Mouse (Mus musculus): ENCODE measurements around the gene Hk2.

Gene Hk2

GRCm38 (mm10) chr6:82774321-82774764 is at the start of gene Hk2:
Gene Hk2 (minus strand): TSS chr6:82774454.
- peak; percentile 86 for DNase-seq (ENCODE audit: low read depth, low spot score)

GRCm38 (mm10) chr6:82821758-82822253 is 47.6 kb upstream of the Hk2 start:
- DNase-seq (ENCODE audit: low read depth, low spot score) = peak; percentile 39

DNA sequence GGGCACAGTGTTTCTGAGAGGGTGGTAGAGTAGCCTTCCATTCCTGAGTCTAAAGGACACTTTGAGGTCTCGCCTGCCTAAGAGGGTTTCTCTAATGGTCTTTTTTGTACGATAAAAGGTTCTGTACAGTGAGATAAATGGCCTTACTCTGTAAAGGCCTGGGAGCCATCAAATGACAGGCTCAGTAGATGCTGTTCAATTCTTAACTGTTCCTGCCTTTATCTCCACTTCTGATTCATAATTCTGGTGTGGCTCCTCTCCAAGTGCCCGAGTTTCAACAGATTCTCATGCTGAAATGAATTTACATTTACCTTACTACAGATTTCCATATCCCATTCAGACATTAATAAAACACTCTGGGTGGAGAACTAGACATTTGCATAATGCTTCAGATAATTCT is 46.5 kb upstream of the Hk2 start:
- no peak for DNase-seq (ENCODE audit: low read depth, low spot score)

DNA sequence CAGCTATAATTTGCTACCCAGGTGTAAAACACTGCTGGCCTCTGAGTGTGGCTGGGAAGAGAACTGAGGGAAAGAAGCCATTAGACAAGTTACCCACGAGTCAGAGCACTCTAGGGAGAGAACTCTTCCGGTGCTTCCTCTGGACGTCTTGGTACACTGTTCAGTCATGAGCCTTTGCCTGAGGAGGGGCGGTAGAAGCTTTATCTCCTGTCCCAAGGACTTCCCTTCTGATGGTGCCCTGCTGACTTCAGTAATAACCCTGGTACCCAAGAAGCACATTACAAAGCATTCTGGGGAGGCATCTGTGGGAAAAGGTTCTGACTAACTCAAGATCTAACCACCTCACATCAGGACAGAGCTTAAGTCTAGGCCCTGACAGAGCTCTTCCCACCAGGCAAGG is 40.6 kb upstream of the Hk2 start:
- no peak for DNase-seq (ENCODE audit: low read depth, low spot score)

DNA sequence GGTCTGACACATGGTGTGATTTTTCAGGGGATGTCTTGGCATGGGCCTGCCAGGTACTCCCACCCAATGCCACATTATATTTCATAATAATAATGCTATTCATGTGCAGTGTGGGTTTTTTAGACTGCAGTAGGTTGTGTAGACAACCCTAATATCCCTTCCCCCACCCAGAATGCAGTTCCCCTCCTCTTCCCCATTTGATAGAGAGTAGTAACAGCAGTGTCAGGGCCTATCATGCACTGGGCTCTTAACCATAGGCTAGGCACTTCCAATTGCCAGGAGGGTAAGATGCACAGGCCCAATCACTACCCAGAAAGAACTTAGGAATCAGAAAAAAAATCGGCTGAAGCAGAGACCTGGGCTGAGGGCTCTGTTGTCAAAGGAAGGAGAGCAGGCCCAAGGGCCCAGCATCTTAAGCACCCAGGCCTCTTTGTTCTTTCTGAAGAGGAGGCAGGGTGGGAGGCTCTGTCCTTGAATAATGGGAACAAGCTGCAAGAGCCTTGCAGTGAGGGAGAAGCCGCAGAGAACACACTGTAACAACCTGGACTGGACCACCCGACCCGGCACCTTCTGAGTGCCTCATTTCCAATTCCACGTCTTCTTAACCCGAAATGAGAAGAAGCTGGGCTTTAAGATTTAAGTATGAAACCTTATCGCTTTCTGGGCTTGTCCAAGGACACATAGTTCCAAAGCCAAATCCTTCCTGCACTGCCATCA is 33.9 kb upstream of the Hk2 start:
- no peak for DNase-seq (ENCODE audit: low read depth, low spot score)

DNA sequence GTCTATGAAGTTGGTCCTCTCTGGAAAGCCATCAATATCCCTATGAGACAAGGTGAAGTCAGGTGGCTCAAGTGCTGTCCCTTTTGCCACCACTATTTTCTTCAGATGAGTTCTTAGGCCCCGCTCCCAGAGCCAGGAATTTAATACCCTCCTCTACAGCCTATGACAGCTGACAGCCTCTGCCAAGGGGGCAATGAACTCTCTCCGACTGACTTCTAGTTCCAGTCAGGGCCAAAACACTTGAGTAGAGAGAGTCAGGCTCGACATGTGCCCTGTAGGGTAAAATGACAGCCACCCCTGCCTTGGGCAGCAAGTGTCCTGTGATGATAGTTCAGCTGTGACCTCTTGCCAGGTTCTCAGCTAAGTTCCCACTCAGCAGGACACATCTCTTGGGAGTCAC is 32.7 kb upstream of the Hk2 start:
- DNase-seq (ENCODE audit: low read depth, low spot score) = no peak

GRCm38 (mm10) chr6:82806503-82806902 is 32.2 kb upstream of the Hk2 start:
- DNase-seq (ENCODE audit: low read depth, low spot score) = no peak

GRCm38 (mm10) chr6:82805894-82806293 is 31.6 kb upstream of the Hk2 start:
- DNase-seq (ENCODE audit: low read depth, low spot score) = no peak

DNA sequence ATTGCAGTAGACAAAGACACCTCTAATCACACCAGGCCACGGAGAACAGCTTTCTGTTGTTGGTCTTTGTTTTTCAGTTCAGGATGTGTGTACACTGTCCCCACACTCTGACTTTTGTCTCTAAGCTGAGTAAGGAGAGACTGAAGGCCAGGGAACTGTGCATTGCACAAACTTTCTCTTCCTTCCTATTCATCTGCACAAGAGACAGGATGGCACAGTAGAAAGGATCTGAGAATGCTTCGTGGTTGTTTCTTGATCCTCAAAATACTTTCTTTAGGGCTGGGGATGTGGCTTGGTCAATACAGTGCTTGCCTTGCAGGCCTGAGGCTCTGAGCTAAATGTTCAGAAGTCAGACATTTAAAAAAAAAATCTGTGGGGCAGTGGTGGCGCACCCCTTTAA is 30.7 kb upstream of the Hk2 start:
- DNase-seq (ENCODE audit: low read depth, low spot score) = no peak

GRCm38 (mm10) chr6:82798202-82798737 is 24.0 kb upstream of the Hk2 start:
- no peak for DNase-seq (ENCODE audit: low read depth, low spot score)

DNA sequence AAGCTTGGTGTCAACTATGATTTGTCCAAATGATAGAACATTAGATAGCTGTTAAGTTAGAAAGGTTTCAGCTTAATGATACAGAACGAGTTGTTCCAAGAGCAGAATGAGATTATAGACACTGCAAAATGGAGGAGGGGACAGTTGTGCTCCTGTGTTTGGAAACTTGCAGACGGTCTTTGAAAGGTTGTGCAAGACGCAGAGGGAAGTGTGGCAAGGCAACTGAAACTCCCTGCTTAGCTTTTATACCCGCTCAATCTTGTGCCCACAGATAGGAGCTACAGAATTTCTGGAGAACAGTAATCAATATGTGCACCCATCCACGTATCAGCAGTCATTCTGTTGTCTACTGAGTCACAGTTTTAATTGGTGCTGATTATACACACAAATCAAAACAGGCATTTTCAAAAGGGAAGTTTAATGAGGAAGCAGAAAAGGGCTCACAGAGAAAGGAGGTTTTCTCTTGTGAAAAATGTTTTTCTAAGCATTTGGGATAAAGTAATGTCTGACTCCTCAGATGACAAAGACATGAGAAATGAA is 23.1 kb upstream of the Hk2 start:
- no peak for DNase-seq (ENCODE audit: low read depth, low spot score)

DNA sequence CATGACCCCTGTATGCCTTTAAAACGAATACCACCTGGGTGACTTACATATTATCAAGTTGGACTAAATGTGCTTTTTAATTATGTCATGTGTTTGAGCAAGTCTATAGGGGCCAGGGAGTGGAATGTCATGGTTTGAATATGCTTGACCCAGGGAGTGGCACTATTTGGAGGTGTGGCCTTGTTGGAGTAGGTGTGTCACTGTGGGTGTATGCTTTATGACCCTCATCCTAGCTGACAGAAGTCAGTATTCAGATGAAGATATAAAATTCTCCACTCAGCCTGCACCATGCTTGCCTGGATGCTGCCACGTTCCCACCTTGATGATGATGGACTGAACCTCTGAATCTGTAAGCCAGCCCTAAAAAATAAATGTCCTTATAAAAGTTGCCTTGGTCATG is 16.6 kb upstream of the Hk2 start:
- DNase-seq (ENCODE audit: low read depth, low spot score) = no peak

GRCm38 (mm10) chr6:82783906-82784305 is 9.7 kb upstream of the Hk2 start:
- no peak for DNase-seq (ENCODE audit: low read depth, low spot score)

DNA sequence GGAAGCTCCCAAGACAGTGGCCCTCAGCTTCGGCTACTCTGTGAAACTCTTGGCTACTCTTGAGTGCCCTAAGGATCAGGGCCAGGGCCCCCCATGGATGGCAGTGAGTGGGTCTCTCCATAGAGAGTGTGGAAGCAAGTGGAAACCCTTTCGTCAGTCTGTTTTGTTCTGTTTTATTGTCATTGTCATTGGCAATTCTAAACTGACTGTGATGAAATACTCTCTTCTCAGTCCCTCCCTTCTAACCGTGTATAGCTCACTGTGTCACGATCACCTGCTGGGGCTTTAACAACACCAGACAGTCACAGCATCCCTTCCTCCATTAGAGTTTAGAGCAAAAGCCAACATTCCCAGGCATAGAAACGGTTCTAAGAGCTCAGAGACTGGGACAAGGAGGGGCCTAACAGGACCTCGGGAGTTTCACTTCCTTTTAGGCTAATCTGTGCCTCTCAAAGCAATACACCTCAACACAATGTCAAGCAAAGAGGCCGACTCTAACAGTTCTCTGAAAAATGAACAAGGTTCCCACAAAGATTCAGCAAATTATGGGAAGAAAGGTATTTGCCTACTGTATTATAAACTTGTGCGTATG is 6.6 kb upstream of the Hk2 start:
- no peak for DNase-seq (ENCODE audit: low read depth, low spot score)

GRCm38 (mm10) chr6:82780369-82780768 is 6.1 kb upstream of the Hk2 start:
- DNase-seq (ENCODE audit: low read depth, low spot score) = no peak

DNA sequence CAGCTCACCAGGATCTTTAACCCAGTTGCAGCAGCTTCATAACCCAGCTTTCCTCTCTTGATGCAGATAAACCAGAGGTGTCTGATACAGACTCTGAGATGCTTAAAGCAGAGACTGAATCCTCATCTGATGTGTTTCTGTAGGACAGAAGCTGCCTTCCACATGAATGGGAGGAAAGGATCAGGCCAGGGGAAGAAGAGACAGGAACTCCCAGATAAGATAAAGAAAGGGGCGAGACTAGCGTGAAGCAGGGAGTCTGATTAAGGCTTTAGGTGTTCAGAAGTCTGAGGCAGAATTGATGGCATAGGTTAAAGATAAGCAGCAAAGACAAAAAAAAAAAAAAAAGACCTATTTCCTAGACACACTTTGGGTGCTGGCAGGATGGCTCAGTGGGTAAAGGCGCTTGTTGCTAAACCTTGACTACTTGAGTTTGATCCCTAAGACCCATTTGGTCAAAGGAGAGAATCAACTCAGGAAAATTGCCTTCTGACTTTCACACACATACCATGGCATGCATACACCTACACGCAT is 2.9 kb upstream of the Hk2 start:
- no peak for DNase-seq (ENCODE audit: low read depth, low spot score)

DNA sequence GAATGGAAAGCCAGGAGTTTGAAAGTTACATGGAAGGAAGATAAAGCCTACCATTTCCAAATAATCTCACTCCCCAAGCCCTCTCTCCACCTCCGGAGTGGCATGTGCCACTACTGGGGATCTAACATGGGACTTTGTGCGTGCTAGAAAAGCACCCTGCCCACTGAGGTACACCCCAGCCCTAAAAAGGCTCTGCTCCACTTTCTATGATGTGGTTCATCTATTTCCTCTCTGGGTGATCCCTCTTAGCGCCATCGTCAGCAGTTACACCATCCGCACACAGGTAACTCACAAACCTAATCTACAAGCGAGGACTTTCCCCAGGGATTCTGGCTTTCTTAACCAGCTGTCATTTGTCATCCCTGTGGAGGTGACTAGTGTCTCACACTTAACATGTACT is 1.1 kb upstream of the Hk2 start:
- DNase-seq (ENCODE audit: low read depth, low spot score) = peak; percentile 59

DNA sequence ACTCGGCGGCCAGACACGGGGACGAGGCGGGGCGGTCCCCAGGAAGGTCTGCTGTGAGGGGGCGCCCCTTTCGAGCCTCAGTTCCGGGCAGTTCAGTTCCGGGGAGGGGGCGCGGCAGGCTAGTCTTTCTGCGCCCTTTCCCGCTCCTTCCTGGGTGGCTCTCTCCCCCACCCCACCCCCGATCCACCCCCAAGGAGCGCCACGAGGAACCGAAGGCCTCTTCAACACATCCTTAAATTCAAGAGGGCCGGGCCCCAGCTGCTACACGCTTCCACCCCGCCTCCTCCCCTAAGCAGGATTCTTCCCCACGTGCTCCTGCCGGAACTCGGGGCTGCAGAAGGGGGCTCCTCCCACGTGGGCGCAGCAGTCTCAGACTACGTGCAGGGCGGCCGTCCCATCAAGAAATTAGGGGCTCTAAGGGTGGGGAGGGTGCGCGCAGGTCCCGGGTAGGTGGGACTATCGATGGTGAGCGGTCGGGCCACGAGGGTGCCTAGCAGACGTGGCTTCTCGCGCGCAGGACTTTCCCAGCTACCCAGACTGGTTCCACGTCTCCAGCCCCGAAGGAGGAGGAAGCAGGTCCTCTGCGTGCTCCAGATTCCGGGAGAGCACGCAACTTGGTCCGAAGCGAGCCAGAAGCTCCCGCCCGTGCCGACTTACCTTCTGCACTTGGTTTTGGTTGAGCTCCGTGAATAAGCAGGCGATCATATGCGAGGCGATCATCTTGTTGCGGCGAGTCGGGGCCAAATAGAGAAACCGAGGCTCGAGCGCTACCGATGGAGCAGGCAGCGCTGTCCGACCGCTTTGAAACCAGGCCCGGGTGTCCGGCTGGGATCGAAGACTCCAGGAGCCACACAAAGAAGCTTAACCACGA is 758 bp downstream of the Hk2 start:
- peak; percentile 59 for DNase-seq (ENCODE audit: low read depth, low spot score)

- peak; percentile 27 for DNase-seq (ENCODE audit: low read depth, low spot score)
Measured at GRCm38 (mm10) chr6:82772451-82773101, 1.7 kb downstream of the Hk2 start.

GRCm38 (mm10) chr6:82771981-82772409 is 2.3 kb downstream of the Hk2 start:
- DNase-seq (ENCODE audit: low read depth, low spot score) = peak; percentile 64

- no peak for DNase-seq (ENCODE audit: low read depth, low spot score)
Measured at GRCm38 (mm10) chr6:82771059-82771458, 3.2 kb downstream of the Hk2 start.

Data from CD4-positive, CD25-positive, alpha-beta regulatory T cell, adult 2 months (primary cell).